Mouse (Mus musculus) MEL-GATA-1-ER (cell line): Measurements from ENCODE around the gene Ndfip2.

Source experiments
- DNase-seq: peaks from one replicate; pipeline ENCODE4 v3.0.0-alpha.2; 2012; ENCODE audit warnings: low read depth; ENCODE audit errors: extremely low read depth

The Ndfip2 gene

GRCm38 (mm10) chr14:105284062-105284461 lies 25.7 kb downstream of the Ndfip2 start:
- DNase-seq = no peak

DNA sequence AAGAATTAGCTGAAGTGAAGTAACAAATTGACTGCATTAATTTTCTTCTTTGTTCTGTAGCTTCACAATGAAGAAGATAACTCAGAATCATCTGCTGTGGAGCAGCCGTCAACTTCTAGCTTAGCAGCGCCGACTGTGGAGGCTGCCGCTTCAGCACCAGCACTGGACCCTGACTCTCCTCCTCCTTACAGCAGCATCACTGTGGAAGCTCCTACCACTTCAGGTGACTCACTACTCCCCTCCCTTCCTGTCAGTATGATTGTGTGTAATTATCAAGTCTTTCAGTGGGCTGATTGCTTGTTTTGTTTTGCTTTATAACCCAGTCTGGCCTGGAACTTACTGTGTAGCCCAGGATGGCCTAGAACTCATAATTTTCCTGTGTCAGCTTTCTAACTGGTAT lies 29.2 kb downstream of the Ndfip2 start:
- no peak for DNase-seq

DNA sequence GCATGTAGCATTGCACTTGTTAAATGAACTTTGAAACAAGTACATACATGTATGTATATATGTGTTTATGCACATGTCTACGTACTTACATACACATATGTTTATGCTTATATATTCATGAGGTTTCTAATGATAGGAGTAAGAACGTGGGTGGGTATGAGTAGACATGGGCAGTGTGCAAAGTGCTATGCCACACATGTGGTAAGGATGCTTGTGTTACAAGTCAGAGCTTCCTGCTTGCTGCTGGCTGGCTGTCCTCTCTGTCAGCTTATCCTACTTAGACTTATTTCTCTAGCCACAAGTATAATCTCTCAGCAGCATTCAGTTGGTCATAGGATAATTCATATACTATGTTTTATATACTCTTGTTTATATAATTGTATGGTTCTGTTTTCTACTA lies 29.6 kb downstream of the Ndfip2 start:
- no peak for DNase-seq

GRCm38 (mm10) chr14:105288529-105288928 lies 30.2 kb downstream of the Ndfip2 start:
- DNase-seq = no peak

GRCm38 (mm10) chr14:105292139-105292538 lies 33.8 kb downstream of the Ndfip2 start:
- no peak for DNase-seq

- DNase-seq = no peak
Observed at GRCm38 (mm10) chr14:105293777-105294176, 35.4 kb downstream of the Ndfip2 start.

DNA sequence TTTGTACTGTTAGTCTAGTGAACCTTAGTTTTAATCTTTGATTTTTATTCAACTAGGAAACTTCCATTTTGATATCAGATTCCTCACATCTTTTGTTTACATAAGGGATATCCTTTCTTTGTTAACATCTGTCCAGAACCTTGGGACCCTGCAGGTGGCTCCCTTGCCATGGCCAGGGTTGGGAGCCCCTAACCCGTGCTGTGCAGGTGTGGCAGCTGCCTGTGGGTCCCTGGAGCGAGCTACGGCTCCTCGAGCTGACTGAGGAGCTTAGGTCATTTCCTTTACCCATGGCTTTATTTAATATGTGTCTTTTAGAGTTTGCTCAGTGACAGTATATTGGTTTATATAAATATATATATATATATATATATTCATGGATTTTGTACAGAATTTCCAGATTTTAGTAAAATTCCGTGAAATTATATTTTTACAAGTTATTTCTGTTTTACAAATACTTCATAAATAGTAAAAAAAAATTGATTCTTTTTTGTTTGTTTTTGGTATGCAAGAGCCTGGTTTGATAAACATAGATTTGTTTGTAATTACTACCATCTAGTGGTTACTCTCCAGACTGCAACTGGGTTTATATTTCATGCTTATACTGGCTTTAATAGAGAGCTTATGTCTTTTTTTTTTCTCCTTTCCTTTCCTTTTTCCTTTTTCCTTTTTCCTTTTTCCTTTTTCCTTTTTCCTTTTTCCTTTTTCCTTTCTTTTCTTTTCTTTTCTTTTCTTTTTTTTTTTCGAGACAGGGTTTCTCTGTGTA lies 37.6 kb downstream of the Ndfip2 start:
- peak; percentile 35 for DNase-seq

- no peak for DNase-seq
Observed at GRCm38 (mm10) chr14:105299744-105300255, 41.4 kb downstream of the Ndfip2 start.

GRCm38 (mm10) chr14:105300551-105300950 lies 42.2 kb downstream of the Ndfip2 start:
- DNase-seq = no peak

- no peak for DNase-seq
Observed at GRCm38 (mm10) chr14:105302708-105303107, 44.3 kb downstream of the Ndfip2 start.

GRCm38 (mm10) chr14:105307716-105308115 lies 49.3 kb downstream of the Ndfip2 start:
- no peak for DNase-seq

DNA sequence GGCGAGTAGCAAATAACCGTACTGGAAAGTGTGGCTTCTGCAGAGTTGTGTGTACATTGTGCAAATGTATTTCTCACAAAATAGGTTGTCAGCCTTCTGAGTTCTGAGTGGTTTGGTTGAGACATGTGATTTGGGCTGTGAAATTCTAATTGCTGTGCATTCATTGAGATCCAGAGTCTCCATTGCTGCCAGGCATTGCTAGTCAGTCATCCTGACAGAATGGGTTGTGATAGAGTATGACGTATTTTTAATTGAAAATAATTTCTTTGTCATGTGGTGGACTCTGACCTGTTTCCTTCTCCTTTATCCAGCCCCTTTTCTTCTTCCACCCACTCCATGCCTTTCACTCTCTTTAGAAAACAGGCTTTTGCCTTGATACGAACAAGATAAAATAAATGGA lies 54.0 kb downstream of the Ndfip2 start:
- no peak for DNase-seq

DNA sequence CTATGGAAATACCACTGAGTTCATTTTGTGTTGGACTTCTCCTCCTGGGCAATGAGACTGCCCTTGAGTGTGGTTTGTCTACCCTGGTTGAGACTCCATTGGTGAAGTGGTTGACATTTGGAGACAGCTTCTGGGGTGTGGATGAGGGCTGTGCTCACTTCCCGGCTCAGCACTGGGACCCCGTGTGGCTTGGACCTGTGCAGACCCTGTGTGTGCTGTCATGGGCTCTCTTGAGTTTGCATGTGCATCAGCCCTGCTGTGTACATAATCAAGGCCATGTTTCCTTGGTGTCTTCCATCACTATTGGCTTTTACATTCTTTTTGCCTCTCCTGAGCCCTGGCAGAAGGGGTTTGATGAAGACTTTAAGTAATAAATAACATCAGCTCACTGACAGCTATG lies 54.6 kb downstream of the Ndfip2 start:
- no peak for DNase-seq

DNA sequence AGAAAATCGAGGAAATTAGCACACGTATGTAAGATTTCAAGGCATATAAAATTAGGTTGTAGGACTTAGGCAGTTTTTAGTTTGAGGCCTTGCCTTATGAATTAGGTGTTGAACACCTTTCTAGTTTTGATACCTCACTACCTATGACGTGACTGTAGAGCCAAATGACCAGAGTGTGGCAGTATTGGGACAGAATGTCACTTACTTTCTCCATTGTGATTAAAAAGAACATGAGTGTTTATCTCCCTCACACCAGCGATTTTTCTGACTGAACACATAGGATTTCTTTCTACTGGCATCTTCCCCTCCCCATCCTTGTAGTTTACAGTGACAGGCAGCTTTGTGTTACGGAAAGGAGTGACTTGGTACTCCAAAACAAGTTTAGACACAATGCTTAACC lies 55.5 kb downstream of the Ndfip2 start:
- DNase-seq = no peak

DNA sequence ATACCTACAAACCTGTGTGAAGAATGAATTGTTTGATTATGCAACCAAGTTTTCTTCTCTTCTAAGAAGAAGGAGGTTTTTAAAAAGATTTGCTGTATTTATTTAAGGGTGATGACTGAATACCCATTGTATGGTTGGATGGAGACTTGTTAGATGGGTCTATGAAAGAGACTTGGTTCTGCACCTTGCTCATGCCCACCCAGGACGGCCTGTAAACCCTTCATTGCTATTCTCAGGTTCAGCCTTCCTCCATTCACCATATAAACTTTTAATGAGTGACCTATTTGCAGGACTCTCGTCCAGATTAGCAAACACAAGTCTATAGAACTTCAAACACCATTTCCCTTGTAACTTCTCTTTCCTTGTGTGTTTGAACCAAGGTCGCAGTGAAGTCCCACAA lies 63.3 kb downstream of the Ndfip2 start:
- no peak for DNase-seq

- no peak for DNase-seq
Observed at GRCm38 (mm10) chr14:105322829-105323228, 64.5 kb downstream of the Ndfip2 start.

DNA sequence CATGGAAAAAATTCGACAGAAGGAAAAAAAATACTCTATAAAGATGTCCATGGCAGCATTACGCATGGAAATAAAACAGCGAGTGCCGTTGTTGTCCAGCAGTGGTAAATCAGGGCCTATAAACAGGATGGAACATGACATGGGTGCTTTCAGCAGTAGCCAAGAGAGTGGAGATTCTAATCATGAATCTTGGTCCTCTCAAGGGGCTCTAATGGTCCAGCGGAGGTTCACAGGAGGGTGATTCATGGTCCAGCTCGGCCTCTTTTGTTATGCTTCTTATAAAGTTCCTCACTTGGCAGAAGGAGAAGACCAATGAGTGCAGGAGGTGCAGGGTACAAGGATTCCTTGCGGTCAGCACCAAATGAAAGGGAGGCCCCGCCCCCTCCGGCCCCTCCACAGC lies 65.1 kb downstream of the Ndfip2 start:
- no peak for DNase-seq

- no peak for DNase-seq
Observed at GRCm38 (mm10) chr14:105328397-105329302, 70.3 kb downstream of the Ndfip2 start.

DNA sequence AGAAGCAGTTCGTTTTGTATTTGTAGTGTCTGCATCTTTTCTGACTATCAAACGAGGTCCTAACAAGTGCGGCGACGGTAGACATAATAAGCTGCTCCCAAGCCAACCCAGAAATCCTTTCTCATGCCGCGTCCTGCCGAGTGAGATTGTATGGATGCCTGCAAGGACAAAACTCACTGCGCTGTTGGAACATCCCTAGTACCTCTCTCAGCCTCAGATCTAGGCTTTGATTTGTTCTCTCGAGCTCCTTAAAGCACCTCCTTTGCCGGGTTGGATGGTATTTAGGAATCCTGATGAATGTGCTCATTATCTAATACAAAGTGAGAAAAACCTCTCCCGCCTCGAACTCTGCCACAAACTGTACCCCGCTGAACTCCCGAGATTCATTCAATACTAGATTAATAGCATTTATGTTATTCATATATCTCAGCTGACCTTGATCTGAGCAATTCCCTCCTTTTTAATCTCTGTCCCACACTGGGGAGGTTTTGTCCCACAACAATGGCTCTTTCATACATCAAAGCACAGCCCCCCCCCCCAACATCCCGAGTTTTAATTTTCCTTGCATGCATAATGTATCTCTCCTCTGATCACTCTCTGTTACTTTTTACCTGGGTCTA lies 75.2 kb downstream of the Ndfip2 start:
- DNase-seq = no peak

GRCm38 (mm10) chr14:105341765-105342164 lies 83.4 kb downstream of the Ndfip2 start:
- no peak for DNase-seq

DNA sequence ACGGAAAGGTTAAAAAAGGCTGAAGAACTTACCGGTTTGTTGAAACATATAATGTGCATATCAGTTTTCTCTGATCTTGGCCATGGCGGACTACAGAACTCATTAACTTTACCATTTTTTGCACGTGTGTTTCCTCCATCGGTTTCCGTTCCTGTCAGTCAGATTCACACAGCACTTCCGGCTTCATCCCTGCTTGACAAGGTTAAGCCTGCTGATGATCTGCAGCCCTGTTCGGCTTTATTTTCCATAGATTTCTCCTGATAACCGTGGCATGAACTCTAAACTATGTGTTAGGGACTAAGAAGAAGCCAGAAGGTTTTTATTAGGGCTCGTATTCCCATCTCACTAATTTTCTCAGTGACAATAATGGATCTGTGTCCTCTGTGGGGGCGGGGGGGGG lies 95.7 kb downstream of the Ndfip2 start:
- DNase-seq = no peak
